Mouse (Mus musculus) Muller cell, postnatal 12 days (primary cell): Measurements from ENCODE around the gene Chd3.
"Not testable (repeated sequence)": the region's sequence is repeated elsewhere in the genome, so short reads cannot be mapped to it uniquely, and the experiment has no call there.

Experiments
- DNase-seq: peaks from one replicate; pipeline ENCODE4 v3.0.0-alpha.2; 2015; ENCODE audit errors: inconsistent ontology term

Gene Chd3

DNA sequence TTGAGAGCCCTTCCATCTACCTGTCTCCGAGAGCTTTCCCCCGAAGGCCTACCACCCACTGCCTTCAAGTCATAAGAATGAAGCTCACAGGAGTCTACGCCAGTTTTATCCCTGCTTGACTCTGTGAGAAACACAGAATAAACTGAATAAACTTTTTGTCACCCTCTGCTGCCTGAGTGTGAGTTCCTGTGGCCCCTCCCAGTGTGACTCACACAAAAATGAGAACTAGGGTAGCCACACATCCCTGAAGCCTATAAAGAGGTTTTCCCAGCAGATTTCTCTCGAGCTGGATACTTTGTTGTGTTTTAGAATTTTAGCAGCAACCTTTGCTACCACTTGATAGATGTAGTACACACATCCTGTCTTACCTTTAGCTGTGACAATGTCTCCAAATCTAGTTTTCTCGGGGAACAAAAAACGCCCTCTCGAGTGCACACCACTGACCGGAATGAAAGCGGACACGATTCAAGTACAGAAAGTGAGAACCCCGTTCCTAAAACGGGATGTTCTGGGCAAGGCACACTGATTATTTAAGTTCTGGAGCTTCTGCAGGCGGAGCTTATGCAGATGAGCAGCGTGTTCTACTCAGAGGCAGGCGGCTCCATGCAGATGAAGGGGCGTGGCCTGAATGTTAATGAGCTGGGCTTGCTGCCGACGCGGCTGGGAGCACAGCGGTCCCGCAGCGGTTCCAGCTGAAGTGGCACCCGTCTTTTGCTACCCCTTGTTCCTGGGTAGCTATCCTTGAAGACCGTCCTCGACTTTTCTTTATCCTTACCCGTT lies 43.4 kb downstream of the Chd3 start, which contains the start of gene Kcnab3:
TSS of gene Kcnab3 (plus strand) at position 631 of the 780 bp plus-strand sequence.
- DNase-seq = peak; percentile 81

DNA sequence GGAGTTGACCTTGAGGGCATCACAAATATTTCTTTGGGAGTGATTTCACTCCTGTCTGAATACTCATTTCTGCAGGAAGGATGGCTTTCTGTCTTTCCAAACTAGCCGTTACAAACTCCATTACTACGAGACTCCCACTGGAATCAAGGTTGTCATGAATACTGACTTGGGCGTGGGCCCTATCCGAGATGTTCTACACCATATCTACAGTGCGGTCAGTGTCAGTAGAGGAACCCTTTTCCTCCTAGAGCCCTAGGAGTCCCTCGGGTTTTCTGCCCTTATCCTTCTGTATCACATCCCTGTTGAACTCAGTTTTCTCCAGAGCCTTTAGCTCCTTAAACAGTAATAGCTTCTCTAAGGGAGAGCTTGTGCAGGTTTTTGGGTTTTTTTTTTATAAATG lies 44.5 kb downstream of the Chd3 start:
- no peak for DNase-seq

DNA sequence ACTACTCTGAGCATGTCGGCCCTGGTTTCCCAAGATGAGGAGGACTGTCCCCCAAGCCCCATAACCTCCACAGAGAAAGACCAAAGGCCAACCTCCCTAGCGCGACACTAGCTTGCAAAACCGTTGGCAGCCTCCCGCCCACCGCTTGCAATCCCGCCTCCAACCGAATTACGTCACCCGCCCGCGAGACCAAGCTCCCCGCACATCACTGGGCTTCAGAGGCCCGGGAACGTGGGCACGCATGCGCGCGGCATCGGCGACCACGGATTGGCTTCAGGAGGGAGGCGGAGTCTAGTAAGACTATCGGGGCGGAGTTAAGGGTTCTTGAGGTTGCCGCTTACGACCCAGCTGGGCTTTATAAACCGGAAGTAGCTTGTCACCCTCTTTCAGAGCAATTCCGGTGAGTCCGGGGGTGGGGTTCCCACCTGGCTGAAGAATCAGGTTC lies 45.5 kb downstream of the Chd3 start, which contains the start of the genes Cntrob and Trappc1:
TSS of gene Cntrob (minus strand) at position 109 of the 445 bp plus-strand sequence.
TSS of gene Trappc1 (plus strand) at position 314 of the 445 bp plus-strand sequence.
- peak; percentile 99 for DNase-seq

DNA sequence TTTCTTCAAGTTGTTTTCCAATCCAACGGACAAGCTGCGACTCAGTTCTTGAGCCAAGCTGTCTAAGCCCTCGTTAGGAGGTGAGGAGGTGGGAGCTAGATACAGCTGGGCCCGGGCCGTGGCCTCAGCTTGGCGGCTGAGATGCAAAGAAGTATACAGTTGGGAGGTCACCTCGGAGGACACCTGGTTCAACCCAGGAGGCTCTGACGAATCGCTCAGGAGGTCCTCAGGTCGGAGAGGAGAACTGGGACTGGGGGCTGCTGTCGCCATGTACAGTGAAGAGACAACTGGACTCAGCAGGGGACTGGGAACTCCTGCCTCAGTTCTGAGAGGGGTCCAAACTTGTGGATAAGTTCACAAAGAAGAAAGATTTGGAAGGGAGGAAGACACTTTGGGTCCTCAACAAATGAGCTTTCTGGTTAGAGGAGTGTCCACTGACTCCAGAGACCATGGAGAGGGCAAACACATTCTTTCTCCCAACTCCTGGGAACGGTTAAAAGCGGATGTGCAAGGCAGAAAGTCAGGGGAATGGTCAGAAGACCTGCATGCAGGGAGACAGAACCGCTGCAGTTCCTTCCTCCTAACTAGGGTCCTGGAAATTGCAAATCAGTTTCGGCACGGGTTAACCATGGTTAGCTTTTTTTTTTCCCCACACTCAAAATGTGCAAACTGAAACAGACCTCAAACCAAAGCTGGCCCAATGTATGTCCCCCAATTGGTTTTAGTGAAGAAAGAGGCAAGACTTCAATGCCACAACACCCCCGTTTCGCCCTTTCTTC lies 46.3 kb downstream of the Chd3 start:
- peak; percentile 41 for DNase-seq

DNA sequence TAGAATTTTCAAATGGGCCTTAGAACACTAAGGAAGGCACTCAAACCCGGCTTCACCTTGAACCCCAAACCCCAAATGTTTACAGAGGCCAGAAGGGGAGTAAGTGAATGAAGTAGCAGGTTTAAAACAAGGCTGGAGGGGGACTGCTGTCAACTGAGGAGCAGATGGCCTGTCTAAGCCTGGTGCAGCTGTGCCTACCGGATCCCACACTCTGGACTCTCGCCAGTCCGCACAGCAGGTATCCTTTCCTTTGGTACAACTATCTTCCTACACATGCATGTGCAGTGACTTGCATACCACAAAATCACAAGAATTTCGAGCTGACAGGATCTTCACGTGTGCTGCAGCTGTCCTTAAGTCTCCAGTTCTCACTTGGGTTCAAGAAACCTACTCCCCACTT lies 47.2 kb downstream of the Chd3 start:
- DNase-seq = peak; percentile 38

DNA sequence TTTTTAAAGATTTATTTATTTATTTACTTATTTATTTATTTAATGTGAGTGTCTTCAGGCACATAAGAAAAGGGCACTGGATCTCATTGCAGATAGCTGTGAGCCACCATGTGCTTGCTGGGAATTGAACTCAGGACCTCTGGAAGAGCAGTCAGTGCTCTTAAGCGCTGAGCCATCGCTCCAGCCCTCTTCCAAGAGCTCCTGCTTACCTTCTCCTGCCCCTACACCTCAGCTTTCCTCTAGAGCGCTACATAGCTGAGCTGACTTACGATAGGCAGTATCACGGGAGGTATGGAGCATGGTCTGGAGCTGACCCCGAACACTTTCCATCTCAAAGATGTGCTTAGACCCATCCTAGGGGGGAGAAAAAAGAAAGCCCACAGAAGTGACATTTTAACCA lies 47.6 kb downstream of the Chd3 start:
- no peak for DNase-seq

DNA sequence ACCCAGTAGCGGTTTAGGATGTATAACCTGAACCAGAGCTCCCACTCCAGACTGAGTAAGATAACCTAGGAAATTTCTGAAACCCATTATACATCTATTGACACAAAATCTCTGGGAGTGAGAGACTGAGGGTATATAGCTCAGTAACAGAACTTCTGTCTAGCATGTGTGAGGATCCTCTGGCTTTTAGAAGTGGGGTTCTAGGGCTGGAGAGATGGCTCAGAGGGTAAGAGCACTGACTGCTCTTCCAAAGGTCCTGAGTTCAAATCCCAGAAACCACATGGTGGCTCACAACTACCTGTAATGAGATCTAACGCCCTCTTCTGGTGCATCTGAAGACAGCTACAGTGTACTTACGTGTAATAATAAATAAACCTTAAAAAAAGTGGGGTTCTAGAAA lies 51.2 kb downstream of the Chd3 start:
- DNase-seq = not testable (repeated sequence)

DNA sequence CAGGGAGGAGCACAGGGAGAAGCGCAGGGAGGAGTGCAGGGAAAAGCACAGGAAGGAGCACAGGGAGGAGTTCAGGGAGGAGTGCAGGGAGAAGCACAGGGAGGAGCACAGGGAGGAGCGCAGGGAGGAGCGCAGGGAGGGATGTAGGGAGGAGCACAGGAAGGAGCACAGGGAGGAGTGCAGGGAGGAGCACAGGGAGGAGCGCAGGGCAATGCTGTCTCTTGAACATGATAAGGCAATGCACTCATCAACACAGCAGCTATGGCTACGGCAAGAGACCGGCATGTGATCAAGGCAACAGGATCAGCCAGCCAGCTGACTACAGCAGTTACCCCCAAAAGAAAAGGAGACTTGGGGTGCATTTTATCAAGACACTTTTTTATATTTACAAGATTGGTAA lies 52.8 kb downstream of the Chd3 start:
- no peak for DNase-seq

DNA sequence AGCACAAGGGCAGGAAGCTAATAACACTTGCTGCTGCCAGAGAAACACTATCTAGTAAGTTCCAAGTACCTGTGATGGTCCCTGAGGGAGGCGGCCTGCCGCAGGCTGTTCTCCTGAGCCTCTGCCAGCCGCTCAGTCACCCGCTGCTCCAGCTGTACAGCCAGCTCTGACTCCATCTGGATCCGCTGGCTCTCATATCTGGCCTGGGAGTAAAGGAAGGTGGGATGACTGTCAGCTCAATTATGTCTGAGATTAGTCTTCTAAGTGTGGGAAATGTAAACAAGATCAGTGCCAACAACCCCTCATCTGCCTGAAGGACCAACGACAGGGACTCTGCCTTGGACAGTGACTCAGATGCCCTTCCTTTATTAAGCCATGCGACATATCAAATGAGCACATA lies 57.9 kb downstream of the Chd3 start:
- peak; percentile 42 for DNase-seq

DNA sequence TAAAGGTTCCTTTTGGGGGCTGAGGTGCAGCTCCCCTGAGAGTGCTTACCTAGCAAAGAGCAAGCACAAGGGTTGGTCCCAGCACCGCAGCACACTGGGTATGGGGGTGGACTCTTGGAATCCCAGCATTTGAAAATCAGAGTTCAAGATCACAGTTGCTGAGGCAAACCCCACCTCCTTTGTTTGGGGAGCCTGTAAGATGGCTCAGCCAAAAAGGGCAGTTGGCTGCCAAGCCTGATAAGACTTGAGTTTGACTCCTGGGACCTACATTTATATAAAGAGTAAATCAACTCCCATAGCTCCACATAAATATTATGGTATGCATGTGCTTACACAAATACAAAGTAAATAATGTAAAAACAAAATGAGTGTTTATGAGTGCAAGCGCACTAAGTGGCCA lies 63.2 kb downstream of the Chd3 start:
- DNase-seq = no peak

DNA sequence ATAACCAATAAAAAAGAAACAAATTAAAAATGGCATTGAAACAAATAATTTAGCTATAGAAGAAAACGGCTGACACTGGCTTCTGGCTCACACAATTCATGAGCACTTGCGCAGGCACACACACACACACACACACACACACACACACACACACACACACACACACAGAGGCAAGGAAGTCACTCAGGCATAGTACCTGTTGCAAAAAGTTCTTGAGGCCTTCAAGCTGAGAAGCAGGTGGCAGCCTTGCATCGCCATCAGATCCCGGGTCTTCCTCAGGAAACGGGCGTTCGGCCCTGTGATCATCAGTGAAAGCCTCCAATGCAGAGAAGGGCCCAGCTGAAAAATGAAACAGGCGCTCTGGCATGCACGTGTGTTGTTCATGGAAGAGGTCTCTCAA lies 63.9 kb downstream of the Chd3 start:
- DNase-seq = no peak

DNA sequence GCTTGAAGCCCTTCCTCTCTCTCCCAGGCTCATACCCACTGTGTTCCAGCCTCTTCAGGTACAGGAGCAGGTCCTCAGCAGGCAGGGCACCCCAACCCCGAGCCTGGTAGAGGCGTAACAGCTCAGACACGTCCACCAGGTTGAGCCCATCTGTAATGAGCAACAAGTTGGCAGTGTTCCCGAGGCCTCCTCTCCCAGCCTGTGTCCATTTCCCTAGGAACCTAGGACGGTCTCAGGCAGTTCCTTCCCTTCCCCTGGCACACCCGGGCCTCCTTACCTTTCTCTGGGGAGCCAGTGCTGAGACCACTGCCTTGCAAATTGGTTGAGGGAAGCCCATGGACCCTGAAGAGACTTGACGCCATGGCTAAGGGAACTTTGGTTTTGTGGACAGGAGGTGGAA lies 66.4 kb downstream of the Chd3 start:
- DNase-seq = no peak

DNA sequence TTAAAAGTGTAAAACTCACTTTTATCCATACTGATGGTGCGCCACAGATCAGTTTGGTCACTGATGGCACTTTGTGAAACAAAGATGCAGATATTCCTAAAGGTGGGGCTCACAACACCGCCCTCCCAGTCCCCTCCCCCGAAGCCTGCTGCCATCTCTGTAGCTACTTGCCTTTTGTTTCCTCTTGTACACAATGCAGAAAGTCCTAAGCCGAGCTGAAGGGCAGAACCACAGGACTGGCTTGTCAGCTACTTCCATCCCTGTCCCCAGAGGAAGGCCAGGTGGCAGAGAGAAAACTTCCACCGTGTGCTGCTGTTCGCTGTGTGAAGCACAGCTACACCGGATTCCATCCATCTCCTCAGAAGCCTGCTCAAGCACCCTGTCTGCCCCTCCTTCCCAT lies 71.0 kb downstream of the Chd3 start:
- no peak for DNase-seq

DNA sequence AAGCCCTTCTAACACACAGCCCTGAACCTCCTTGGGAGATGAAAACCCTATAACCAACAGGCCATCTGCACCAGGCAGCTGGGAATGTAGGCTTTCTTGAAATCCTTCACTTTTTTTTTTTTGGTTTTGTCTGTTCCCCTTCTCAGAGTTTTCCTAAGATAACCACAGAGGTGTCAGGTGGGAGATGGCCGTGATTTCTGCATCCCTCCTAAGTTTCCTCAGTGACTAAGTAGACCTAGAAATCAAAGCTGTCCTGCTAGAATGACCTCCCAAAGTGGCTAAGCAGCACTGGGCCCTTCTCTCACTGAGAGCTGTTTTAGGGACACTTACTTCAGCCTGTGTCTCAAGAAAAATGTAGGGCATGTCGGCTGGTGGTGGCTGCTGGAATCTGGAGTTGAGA lies 71.4 kb downstream of the Chd3 start:
- no peak for DNase-seq

DNA sequence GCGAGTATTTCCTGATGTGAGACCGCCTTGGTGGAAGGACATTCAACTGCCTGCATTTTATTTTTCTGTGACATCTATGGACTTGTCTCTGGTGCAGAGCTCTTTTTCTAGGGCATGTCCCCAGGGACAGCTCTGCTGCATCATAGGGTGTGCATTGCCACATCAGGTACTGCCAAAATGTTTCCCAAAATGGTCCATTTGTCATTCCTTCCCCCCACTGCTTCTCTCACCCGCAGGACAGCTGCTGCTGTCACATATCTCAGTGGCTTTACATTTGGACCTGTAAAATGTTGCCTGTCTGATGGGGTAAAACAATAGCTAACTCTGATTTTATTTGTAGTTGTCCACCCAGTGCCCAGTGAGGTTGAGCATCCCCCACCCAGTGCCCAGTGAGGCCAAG lies 73.9 kb downstream of the Chd3 start:
- no peak for DNase-seq
